Mouse (Mus musculus) layer of hippocampus, postnatal 36 days (tissue): ENCODE data around the gene Afdn. TPM values are rescaled to one million over a fixed set of nuclear protein-coding genes. Genes with fewer than 3 reads are reported as not detected.
"Not testable (repeated sequence)": the region's sequence is repeated elsewhere in the genome, so short reads cannot be mapped to it uniquely, and the experiment has no call there.

Experiments
- DNase-seq, 2 experiments: peaks; one replicate each; pipeline ENCODE4 v3.0.0; 2022
- total RNA-seq, 2 experiments: library from RNA; stranded (reverse); gene quantifications; 2 replicates each; pipeline ENCODE4 v1.2.3; 2021

Afdn gene
- total RNA-seq, 2 experiments from 2014 or later: 106 to 112 TPM

DNA sequence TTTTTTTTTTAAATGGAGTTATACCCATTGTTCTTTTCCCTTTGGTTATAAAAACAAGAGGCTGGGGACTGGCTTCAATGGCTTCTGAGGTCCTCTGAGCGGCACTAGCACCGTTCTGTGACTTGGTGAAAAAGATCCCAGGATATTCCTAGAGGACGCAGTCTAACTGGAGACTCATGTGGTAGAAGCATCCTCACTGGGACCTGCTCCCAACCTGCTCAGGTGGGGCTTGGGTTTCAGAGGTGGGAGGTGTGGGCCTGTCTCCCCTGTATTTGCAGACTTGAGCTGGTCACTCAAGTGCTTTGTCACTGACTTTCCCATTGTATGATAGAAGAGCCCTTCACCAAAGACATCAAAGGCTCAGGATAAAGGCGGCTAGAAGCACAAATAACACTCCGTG lies 20.4 kb upstream of the Afdn start:
- no peak for DNase-seq

DNA sequence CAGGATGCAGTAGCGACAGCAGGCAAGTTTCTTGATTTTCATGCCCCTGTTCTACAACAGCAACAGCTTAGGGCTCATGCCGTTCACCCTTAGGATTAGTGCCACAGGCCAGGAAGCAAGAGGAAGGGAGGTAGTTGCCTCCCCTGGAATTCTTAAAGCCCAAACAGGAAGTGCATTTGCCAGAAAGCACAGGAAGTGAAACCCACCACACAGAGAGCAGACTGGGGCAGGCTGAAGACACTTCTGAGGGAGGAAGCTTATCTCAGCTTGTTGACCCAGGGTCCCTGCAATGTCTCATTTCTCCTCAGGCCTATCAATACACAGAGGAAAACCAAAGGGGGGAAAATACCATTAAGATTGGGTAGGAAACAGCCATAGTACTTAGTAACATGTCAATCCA lies 19.5 kb upstream of the Afdn start:
- DNase-seq: no peak

DNA sequence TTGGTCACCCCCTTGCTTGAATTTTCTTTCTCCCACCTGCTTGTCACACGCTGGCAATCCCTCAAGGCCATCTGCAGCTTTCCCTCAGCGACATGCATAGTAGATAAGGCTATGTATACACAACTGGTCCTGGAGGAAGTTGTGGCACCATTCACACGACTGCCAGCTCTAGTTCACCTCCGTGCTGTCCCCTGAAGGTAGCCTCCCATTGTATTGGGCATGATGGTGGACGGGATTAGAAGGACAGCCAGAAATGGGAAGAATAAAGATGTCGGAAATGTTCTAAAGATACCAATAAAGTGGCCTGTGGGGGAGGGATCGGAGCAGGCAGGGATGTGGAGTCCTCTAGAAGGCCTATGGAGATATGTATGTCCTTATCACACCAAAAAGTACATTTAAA lies 18.7 kb upstream of the Afdn start:
- no peak for DNase-seq

DNA sequence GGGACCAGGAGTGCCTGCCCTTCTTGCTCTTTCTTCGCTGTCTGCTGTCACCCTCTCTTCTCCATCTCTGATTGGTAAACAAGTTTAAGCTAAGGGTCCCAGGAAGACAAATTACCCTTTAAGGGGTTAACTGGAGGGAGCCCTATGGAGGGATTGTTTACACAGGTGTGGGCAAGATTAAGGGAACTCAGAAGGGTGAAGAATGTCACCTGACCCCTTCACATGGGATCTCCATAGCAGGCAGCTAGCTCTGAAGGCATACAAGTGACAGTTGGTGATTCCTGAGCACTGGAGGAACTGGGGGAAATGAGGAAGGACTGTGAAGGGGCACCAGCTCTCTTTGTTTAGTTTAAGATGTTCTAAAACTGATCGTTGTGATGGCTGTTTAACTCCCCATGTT lies 18.0 kb upstream of the Afdn start:
- no peak for DNase-seq

DNA sequence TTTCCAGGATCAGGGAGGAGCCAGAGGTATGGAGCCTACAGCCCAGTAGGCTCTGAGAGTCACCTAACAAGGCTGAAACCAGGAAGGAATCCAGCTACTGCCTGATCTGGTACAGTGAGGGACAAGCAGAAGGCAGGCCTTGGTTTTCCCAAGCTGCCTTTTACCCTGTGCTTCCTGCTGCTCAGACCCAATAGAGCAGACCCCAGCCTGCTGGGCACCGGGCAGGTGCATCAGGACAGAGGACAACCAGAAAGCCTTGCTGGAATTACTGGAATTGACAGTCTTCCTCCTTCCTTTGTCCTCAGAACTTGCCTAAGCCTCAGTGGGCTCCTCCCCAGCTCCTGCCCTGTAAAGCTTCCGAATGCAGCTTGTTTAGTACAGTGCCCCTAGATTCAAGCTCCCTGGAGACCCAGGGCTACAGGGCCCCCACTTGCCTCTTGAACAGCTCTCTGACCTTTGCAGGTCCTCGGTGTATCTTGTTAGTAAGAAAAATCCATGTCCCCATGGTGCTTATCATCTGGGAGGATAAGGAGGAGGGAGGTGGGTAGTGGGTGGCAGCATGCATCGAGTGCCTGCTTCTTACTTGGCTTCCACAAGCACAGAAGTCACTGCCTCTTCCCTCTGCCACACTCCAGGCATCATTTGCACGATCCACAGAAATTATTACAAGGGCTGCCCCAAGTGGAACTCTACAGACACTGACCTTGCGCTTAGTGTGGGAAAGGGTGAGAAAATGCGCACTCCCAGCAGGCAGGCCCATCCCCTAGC lies 17.2 kb upstream of the Afdn start:
- no peak for DNase-seq

DNA sequence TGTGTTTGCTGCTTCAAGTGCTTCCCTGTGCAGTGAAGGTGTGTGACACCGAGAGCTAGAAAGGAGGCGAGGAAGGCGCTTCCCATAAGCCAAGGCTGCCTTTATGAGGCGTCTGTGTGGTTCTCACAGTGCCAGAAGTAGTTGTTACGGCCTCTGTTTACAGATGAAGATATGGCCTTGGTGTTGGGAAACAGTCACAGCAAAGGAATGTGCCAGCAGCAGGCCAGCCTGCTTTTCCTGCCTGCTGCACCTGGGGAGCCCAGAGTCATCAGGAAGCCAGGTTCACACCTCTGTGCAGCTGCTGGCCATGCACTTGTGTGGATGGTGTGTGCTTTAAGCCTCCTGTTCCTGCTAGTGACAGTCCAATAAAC lies 16.6 kb upstream of the Afdn start:
- no peak for DNase-seq

DNA sequence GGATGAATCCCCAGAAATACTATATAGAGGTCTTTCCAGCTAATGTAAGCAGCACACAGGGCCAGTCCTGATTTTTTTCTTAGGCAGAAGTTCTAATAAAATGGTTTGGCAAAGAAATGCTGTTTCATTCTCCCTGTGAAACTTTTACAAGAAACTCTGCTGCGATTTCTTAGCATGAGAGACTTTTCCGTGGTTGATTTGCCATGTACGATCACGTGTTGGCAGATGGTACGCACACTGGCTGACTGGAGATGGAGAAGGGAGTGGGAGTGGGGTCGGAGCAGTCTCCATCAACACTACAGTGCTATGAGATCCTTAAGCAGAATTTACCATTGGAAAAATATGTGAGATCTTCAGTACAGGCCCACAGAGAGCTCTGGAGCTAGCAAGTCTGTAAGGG lies 16.1 kb upstream of the Afdn start:
- DNase-seq: no peak

DNA sequence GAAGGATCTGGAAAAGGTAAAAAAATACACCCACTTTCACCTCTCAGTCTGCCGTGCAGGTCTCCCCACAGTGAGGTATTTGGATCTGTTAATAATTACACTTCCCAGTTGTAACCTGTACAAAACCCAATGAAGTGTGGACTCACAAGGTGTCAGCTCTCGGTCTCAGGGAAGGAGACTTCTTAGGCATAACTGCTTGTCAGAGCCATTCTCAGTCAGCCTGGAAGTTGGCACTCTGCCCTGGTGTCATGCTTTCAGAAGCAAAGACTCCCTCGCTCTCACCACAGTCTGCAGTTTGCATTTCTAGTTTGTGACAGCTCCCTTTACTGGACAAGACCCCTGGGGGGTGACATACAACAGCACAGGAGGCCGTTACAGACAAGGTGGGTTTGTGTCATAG lies 15.5 kb upstream of the Afdn start:
- no peak for DNase-seq

DNA sequence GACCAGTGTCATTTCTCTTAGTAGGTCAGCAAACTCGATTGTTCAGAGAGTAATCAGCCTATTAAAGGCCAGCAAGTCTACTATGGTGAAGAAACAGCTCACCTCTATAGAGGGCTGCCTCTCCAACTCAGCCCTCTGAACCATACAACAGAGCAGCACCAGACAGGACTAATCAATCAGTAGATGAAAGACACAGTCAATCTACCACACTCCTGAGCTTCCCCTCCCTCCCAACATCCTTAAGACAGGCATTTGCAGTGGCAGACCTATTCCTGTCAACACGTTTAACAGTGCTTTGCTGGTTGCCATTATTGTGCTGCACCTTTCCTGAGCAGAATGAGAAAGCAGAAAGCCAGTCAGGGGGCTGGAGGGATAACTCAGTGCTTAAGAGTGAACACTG lies 15.0 kb upstream of the Afdn start:
- DNase-seq: no peak

DNA sequence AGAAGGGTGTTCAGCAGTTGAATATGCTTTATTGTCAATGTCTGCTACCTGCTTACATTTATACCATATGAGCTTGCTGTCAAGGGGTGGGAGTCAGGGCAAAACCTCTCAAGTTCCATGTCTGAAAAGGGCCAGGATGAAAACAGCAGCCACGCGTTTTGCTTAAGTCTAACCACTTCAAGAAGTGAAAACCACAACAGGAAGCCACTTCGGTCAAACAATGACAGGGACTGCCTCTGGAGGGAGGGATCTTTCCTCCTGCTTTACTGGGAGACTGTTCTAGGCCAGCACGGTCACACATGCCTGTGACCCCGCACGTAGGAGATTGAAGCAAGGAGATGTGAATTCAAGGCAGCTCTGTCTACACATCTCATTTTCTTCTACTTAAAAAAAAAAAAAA lies 14.0 kb upstream of the Afdn start:
- no peak for DNase-seq

DNA sequence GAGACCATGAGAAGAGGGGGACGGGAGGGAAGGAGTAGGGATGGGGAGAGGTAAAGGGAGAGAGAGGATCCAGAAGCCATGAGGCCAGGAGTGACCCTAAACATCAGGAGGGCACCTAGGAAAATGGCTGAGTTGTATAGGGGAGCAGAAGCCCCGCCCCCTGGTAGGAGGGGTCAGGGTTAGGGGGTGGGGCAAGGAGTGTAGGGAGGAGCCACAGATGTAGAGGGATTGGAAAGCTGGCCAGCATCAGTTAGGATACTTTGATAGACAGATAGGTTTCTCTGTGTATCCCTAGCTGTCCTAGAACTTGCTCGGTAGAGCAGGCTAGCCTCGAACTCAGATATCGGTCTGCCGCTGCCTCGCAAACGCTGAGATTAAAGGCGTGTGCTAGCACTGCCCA lies 12.7 kb upstream of the Afdn start:
- DNase-seq: no peak

DNA sequence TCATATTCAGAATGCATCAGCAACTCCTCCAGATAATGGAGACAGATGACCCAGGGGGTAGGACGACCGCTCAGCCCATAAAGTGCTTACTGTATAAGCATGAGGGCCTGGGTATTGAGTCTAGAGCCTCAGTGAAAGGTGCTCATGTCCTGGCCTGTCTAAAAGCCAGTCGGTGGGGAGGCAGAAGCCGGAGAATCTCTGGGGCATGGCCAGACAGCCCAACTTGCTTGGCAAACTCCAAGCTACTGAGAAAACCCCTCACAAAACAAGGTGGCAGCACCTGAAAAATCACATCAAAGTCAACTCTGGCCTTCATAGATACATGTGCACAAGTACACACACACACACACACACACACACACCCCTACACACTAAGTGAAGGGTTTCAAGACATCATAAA lies 11.3 kb upstream of the Afdn start:
- no peak for DNase-seq

DNA sequence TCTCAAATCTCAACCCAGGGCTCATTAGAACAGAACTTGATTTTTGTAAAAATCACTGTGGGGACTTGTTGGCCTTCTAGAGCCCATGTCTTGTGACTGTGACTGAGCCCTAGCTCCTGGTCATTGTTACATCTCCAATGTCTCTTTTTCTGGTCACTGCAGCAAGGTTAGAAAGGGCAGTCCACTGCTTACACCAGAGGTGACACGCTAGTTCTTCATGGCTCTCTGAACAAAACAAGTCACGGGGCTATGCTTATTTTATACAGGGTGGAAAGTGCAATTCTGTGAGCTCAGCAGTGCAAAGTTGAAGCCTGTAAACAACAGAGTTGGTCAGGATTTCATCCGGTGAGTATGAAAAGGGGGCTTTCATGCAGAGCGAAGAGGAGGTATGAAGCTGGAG lies 6.4 kb upstream of the Afdn start:
- DNase-seq: no peak

DNA sequence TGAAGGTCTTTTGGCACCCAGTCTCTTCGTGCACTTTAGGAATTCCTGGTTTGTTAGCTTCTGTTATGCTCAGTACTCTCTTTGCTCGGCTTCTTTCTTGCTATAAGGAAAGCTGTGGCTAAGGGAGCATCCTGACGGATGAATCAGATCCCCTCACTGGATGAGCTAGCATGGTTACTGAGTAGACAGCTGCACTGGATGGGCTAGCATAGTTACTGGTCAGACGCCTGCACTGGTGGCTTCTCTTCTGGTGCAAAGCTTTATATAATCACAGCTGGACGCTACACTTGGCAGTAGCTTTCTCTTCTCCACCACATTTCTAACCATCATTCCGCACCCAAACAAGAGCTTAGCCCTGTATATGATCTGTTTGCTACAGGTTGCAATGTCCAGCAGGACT lies 5.4 kb upstream of the Afdn start:
- no peak for DNase-seq

DNA sequence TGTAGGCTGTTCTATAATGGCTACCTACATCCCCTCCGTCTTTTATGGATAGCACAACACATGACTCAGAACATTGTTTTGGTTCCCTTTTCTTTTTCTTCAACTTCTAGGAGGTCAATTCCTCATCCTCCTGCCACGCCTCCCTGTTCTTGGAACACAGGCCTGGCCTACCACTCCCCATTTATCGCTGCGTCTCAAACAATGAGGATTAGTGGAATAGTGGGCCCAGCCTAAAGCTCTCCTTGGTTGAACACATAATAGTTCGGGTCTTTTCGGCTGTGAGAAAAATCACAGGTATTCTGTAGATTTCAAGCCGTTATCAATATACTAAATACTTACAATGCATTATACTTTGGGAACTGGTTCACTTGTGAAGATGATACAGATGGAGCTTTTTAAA lies 1.8 kb upstream of the Afdn start:
- no peak for DNase-seq

DNA sequence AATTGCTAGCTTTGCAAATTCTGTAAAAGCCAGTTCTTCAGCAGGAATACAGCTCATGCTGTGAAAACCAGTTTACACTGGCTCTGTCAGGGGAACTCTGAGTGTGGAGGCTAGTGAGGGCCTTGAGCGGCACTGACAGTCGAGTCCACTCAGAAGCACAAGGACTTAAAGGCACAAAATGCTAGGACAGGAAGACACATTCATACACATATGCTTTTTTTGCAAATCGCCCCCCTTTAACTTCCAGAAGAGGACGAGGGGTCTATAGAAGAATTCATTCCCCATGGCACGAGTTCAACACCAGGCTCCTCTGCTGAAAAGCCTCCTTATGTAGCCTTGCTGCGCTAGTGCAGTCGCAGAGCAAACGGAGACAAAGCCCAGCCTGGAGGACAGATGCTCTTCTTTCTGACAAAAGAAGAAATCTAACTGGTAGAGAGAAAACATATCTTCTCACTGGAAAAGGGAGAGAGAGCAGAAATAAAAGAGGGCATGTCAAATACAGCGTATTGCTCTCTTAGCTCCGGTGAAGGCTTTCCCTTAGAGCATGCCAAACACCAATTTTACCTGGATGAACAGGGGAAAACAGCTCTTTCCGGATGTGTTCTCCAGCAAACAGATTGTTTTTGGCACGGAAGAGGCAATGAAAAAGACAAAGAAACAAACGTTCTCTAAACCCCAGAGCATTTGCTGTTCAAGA lies 1.0 kb upstream of the Afdn start:
- DNase-seq: no peak

DNA sequence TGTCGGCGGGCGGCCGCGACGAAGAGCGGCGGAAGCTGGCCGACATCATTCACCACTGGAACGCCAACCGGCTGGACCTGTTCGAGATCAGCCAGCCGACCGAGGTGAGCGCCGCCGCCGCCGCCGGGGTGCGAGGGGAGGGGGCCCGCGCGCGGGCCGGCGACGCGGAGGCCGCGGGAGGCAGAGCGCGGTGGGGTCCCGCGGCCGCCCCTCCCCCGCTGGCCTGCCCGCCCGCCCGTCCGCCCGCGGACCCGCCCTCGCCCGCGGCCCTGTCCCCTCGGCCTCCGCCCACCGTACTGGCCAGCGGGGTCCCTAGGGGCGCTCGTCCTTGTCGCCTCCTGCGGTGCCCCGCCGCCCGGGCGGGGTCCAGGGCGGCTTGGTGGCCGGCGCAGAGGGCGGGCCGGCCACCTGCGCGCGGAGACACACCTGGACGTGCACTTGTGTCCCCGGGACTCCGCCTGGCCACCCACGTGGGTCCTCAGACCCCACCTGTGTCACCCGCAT lies 388 bp downstream of the Afdn start:
- DNase-seq: no peak

DNA sequence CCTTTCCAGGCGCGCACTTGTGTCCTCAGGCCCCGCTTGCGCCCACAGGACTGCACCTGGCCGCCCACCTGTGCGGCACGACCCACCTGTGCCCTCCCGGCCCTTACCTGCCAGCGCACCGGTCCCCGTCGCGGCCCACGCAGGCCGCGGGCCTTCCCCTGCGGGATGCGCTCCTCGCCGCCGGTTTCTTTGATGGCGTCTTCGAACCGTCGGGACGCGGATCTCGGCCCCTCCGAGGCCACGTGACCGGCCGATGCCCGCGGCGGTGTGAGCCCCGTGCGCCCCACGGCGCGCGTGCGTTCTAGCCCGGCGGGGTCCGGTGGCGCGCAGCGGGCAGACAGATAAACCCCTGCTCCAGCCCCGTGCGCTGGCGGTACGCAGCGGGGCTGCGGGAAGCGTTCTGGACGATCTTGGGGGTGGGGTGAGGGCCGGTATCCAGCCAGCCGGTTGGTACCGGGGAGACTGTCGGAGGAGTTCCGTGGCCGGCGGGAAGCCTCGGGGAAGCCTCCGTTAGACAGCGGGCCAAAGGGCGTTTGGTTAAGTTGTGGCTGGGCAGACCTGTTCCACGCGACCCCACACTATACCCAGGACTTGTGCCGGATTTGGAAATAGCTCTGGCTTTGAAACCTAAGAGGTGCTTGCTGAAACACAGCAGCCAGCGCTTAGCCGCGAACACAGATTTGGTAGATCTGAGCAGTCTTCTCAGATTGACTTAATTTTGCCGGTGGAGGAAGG lies 1.0 kb downstream of the Afdn start, which contains the start of gene Tcte2:
Tcte2 (minus strand) TSS at position 647 of the 735 bp plus-strand sequence.
- DNase-seq: peak; percentile 47 to 50

DNA sequence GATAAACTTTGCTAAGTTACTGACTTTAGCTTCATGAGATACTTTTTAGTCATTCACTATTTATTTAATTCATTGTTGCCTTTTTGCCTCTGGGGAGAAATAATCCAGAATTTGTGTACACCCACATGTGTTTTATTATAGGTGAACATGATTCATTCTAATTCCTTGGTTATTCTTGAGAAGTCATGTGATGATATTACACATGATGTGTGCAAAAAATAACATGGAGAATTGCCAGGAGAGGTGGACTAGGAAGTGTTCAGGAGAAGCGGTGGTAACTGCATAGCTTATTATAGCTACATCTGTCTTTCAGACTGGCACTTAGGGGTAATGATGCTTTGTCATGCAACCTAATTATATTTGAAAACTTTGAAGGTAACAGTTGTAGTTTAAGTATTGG lies 3.5 kb downstream of the Afdn start:
- DNase-seq: no peak

DNA sequence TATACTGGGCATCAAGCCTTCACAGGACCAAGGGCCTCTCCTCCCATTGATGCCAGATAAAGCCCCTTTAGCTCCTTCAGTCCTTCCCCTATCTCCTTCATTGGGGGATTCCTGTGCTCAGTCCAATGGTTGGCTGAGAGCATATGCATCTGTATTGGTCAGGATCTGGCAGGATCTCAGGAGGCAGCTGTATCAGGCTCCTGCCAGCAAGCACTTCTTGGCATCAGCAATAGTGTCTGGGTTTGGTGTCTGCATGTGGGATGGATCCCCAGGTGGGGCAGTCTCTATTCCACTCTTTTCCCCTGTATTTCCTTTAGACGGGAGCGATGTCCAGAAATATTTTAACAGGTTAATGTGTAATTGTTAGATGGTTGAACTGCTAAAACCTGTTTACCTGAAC lies 4.6 kb downstream of the Afdn start:
- DNase-seq: not testable (repeated sequence)

DNA sequence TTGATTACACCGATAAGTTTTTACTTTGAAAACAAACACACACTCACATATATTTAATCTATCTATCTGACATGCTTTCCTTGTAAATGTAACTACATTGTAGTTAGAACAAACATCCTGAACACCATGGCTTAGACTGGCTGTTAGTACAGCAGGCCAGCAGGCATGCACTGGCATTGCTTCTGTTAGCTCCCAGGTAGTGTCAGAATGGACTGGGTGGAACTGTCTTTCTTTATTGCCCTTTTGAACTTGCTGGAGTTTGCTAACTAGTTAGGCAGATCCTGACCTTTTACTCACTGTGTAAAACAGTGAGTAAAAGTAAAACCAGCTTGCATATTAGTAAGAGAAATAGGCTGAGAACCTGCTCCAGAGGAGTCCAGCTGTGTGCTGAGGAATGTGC lies 8.2 kb downstream of the Afdn start:
- DNase-seq: no peak

DNA sequence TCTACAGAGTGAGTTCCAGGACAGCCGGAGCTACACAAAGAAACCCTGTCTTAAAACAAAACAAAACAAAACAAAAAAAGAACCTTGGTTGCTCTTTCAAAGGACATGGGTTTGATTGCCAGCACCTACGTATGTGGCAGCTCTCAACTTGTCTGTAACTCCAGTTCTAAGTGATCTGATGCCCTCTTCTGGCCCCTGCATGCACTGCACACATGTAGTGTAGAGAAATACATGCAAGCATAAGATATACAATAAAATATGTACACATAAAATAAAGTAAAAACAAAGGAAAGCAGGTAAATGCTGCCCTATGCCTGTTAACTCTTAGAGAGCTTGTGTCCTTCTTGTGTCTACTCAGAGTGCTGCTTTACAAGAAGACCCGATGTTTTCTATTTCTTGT lies 8.9 kb downstream of the Afdn start:
- no peak for DNase-seq

DNA sequence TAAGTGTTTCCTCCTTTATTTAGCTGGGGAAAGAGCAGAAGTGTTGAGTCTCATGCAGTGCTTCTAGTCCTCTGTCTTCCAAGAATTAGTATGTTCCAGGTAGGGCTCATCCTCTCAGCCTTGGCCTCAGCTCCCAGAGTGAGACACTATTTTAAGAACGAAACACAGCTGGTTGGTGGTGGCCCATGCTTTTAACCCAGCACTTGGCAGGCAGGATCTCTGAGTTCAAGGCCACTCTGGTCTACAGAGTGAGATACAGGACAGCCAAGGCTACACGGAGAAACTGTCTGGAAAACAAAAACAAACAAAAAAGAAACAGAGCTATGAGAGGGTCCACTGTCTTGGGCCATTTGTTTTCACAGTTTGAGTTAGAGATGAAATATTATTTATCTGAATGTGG lies 17.3 kb downstream of the Afdn start:
- DNase-seq: no peak

DNA sequence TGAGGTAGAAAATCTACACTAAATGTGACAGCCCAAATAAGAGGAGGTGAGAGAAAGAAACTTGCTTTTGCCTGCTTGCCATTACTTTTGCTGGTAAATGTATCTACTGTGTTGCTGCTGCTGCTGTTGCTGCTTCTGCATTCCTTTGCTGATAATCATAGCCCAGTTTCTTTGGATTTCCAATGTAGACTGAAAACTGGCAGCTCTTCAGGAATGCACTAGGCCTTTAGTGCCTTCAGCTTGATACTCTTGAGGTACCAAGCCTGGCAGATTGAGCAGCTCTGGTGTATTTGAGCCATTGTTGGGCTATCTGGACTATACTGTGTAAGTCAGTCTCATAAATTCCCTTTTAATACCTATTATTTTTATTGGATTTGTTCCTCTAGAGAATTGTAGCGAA lies 18.5 kb downstream of the Afdn start:
- no peak for DNase-seq
